ENCODE assay signal across 8 mouse cellular contexts in the genomic region with DNA sequence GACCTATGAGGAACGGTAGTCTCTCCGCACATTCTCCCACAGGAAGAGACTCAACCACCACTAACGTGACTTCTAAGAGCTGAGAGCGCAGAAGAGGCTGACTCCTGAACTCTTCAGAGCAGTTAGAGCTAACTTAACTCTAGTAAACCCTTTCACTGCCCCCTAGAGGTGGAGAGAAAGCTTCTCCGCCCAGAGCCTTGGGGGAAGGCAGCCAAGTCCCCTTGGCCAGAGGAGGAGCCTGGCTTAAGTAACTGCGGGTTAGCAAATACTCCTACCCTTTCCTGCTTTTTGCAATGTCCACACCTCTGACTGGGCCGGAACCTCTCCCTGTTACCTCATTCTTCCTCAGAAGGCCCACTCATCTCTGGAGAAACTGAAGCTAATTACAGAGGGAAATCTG. TPM values are rescaled to one million over a fixed set of nuclear protein-coding genes. Genes with fewer than 3 reads are reported as not detected.
A peak's percentile ranks its signal among the peaks of the same experiment; 100 is the strongest.
DNase-seq lines count a peak whose midpoint lies in the region; ATAC-seq and TF ChIP-seq lines count a peak whose summit lies in the region.

No protein-coding gene starts in this region.

- in situ Hi-C loops in ES-E14 (cut with MboI; ENCODE audit: low sequenced_read_pairs in 2 of 2, unreplicated experiment in 2 of 2), result no loop called here

- WGBS in heart, adult 2 months, result 25% methylated on average over 7 of the region's 7 CpGs
- WGBS in heart, embryonic 12.5 days, result 27% methylated on average over 7 of the region's 7 CpGs

- H3K4me2 ChIP-seq in heart, embryonic 12.5 days, result no peak overlapping the region

- DNase-seq in heart, adult 2 months, result peak; percentile 72 to 73
- DNase-seq in ES-E14 (ENCODE audit: low read depth, low spot score), result peak; percentile 79
- DNase-seq in cerebellum, adult 9-10 months, result peak; percentile 13
- DNase-seq in gastrocnemius, postnatal 36 days, result peak; percentile 53 to 75
- peak; percentile 20 to 46 for DNase-seq in layer of hippocampus, adult 2 months (ENCODE audit: low spot score in 2 of 2)
- peak; percentile 29 for DNase-seq in thymus, postnatal 25 days

- peak; percentile 79 for TF ChIP-seq CTCF in heart, adult 2 months (IDR thresholded peaks at IDR 0.05)
- TF ChIP-seq CTCF in layer of hippocampus, adult 2 months (conservative IDR thresholded peaks at IDR 0.05), result peak; percentile 82

- intact Hi-C loops in heart, adult 2 months (cut with DNase I), result no loop called here
- intact Hi-C loops in gastrocnemius, postnatal 36 days (cut with DNase I), result no loop called here

- H3K9ac ChIP-seq in heart, adult 2 months (ENCODE audit: low read depth, low read length), result no peak overlapping the region
- H3K9ac ChIP-seq in heart, embryonic 12.5 days, result no peak overlapping the region
- no peak overlapping the region for H3K9ac ChIP-seq in ES-E14 (ENCODE audit: insufficient read depth, low read depth, low read length, poor library complexity, severe bottlenecking)

- no peak for ATAC-seq in heart, embryonic 12.5 days (ENCODE audit: insufficient number of reproducible peaks, low FRiP score)
- peak; percentile 42; the same call in 1 of the 2 replicates for ATAC-seq in neutrophil, adult 5-6 weeks (ENCODE audit: extremely low read depth, insufficient number of reproducible peaks, low FRiP score, poor library complexity, severe bottlenecking)

- H3K9me3 ChIP-seq in heart, embryonic 12.5 days (replicated peaks), result no peaks in the 10 kb centered on the region
- no peaks in the 10 kb centered on the region for H3K9me3 ChIP-seq in ES-E14 (ENCODE audit: control insufficient read depth, insufficient read depth, low read depth, low read length)

- no peak overlapping the region for H3K4me3 ChIP-seq in heart, adult 2 months
- no peak overlapping the region for H3K4me3 ChIP-seq in heart, embryonic 12.5 days
- H3K4me3 ChIP-seq in ES-E14 (ENCODE audit: insufficient read depth in 1 of 2, low read depth in 1 of 2, low read length in 2 of 2, poor library complexity in 1 of 2, severe bottlenecking in 1 of 2), result no peak overlapping the region
- H3K4me3 ChIP-seq in layer of hippocampus, adult 2 months, result no peak overlapping the region

- no peak overlapping the region for H3K27ac ChIP-seq in heart, adult 2 months
- no peak overlapping the region for H3K27ac ChIP-seq in heart, embryonic 12.5 days (ENCODE audit: poor library complexity, severe bottlenecking)
- H3K27ac ChIP-seq in ES-E14 (ENCODE audit: insufficient read depth, low read depth, low read length, poor library complexity, severe bottlenecking), result no peak overlapping the region
- no peak overlapping the region for H3K27ac ChIP-seq in layer of hippocampus, adult 2 months

- TF ChIP-seq POLR2A in heart, adult 2 months (IDR thresholded peaks at IDR 0.05; ENCODE audit: insufficient read depth, low read depth, low read length), result no peak

- TF ChIP-seq EP300 in heart, adult 2 months (IDR thresholded peaks at IDR 0.05; ENCODE audit: insufficient read depth, low read depth, low read length), result no peak

- H3K79me2 ChIP-seq in heart, adult 2 months (replicated peaks; ENCODE audit: control insufficient read depth, insufficient read depth, low read length), result no peaks in the 10 kb centered on the region

- no peaks in the 10 kb centered on the region for H3K4me1 ChIP-seq in heart, adult 2 months (ENCODE audit: control insufficient read depth, insufficient read depth, low read length)
- H3K4me1 ChIP-seq in heart, embryonic 12.5 days (replicated peaks), result 0 out of 2 replicates have a peak, but pooled peaks cover 5% of the 10 kb centered on the region
- peaks cover 0 to 7% of the 10 kb centered on the region in 2 experiments; a peak in 1 of 4 replicates for H3K4me1 ChIP-seq in ES-E14 (ENCODE audit: control insufficient read depth in 2 of 2, insufficient read depth in 2 of 2, low read length in 2 of 2, poor library complexity in 1 of 2)

- no peaks in the 10 kb centered on the region for H3K36me3 ChIP-seq in heart, adult 2 months (ENCODE audit: control insufficient read depth, insufficient read depth, low read length)
- no peaks in the 10 kb centered on the region for H3K36me3 ChIP-seq in heart, embryonic 12.5 days
- no peaks in the 10 kb centered on the region for H3K36me3 ChIP-seq in ES-E14 (ENCODE audit: control insufficient read depth, insufficient read depth, low read length, poor library complexity, severe bottlenecking)

- H3K27me3 ChIP-seq in heart, adult 2 months (ENCODE audit: control insufficient read depth, insufficient read depth, low read length), result no peaks in the 10 kb centered on the region
- H3K27me3 ChIP-seq in heart, embryonic 12.5 days (replicated peaks), result no peaks in the 10 kb centered on the region; the same call in 1 of the 2 replicates

TF ChIP-seq in ES-E14, 5 proteins besides CTCF, POLR2A, EP300 and RAD21:
- TF ChIP-seq CHD2 (IDR thresholded peaks at IDR 0.05; ENCODE audit: low read depth, low read length) (no peak), HCFC1 (IDR thresholded peaks at IDR 0.05; ENCODE audit: borderline replicate concordance, insufficient read depth, low read length) (no peak), MAFK (IDR thresholded peaks at IDR 0.05; ENCODE audit: insufficient read depth, low read depth, low read length) (no peak), ZC3H11A (IDR thresholded peaks at IDR 0.05; ENCODE audit: borderline replicate concordance, low read depth, low read length) (no peak), ZNF384 (IDR thresholded peaks at IDR 0.05; ENCODE audit: low read depth, low read length) (no peak)

RNA-seq across cellular contexts. Expression of a gene that starts 17.5 kb away (rescaled TPM):
- total RNA-seq in heart, adult 2 months (2021), result not detected
- polyA plus RNA-seq in heart, adult 2 months (2012; rRNA removed), result 0.12 TPM in 1 of 2 replicates, not detected in the other
- polyA plus RNA-seq in heart, embryonic 12.5 days (2016; fragmentation: Nextera tagmentation; extraction: Ambion mirVana), result not detected in 2 replicates
- 0.27 and 0.42 TPM in 2 replicates for total RNA-seq in ES-E14 (2012; rRNA removed)
- total RNA-seq in gastrocnemius, postnatal 36 days (2021), result not detected
- total RNA-seq in layer of hippocampus, adult 2 months (2021), result under 1 TPM in 1 of 2 experiments, not detected in 1; 0.10 TPM
- total RNA-seq in neutrophil, adult 5-6 weeks (2017), result 1.4 and 3.6 TPM in 2 replicates

Comparison
In these comparisons a context has a peak if more than half of its experiments do, and no peak if none do; other contexts are left out.
1. DNase-seq: peak in every context shown above with its lines; median percentile 79 in ES-E14; 72 in heart, adult 2 months; 64 in gastrocnemius, postnatal 36 days; 33 in layer of hippocampus, adult 2 months; 29 in thymus, postnatal 25 days; 13 in cerebellum, adult 9-10 months.